Mouse (Mus musculus): ENCODE results near the gene H2al1k. TPM values are rescaled to one million over a fixed set of nuclear protein-coding genes. Genes with fewer than 3 reads are reported as not detected.

The H2al1k gene
- total and polyA plus RNA-seq, 3 experiments, result not detected

Other genes starting within 250 kb of the H2al1k start
- gene 4930402K13Rik, start 246.1 kb upstream of the H2al1k start, total RNA-seq (2012; rRNA removed), result not detected in 2 replicates
- gene 4930402K13Rik, start 246.1 kb upstream of the H2al1k start, polyA plus RNA-seq (2012; ENCODE audit: insufficient read depth in 1 of 2, insufficient read length in 2 of 2, low read depth in 1 of 2, low replicate concordance in 2 of 2, missing spikeins in 1 of 2), result not detected
- gene Lancl3, start 150.7 kb upstream of the H2al1k start, total RNA-seq (2012; rRNA removed), result not detected in 2 replicates
- under 1 TPM in 1 of 2 experiments, not detected in 1; 0.03 TPM for gene Lancl3, start 150.7 kb upstream of the H2al1k start, polyA plus RNA-seq (2012; ENCODE audit: insufficient read depth in 1 of 2, insufficient read length in 2 of 2, low read depth in 1 of 2, low replicate concordance in 2 of 2, missing spikeins in 1 of 2)
- gene Gm14862, start 93.7 kb upstream of the H2al1k start, total RNA-seq (2012; rRNA removed), result not detected in 2 replicates
- gene Gm14862, start 93.7 kb upstream of the H2al1k start, polyA plus RNA-seq (2012; ENCODE audit: insufficient read depth in 1 of 2, insufficient read length in 2 of 2, low read depth in 1 of 2, low replicate concordance in 2 of 2, missing spikeins in 1 of 2), result not detected
- 10.7 and 11.1 TPM in 2 replicates for gene Xk, start 77.9 kb upstream of the H2al1k start, total RNA-seq (2012; rRNA removed)
- gene Xk, start 77.9 kb upstream of the H2al1k start, polyA plus RNA-seq (2012; ENCODE audit: insufficient read depth in 1 of 2, insufficient read length in 2 of 2, low read depth in 1 of 2, low replicate concordance in 2 of 2, missing spikeins in 1 of 2), result 10 to 100 TPM in 1 of 2 experiments, not detected in 1; 36.6 TPM
- 0.85 and 1.1 TPM in 2 replicates for gene H2al1m, start 66.9 kb upstream of the H2al1k start, total RNA-seq (2012; rRNA removed)
- gene H2al1m, start 66.9 kb upstream of the H2al1k start, polyA plus RNA-seq (2012; ENCODE audit: insufficient read depth in 1 of 2, insufficient read length in 2 of 2, low read depth in 1 of 2, low replicate concordance in 2 of 2, missing spikeins in 1 of 2), result 1 to 10 TPM in 1 of 2 experiments, not detected in 1; 3.5 TPM
- not detected in 2 replicates for gene Cybb, start 137.1 kb downstream of the H2al1k start, total RNA-seq (2012; rRNA removed)
- gene Cybb, start 137.1 kb downstream of the H2al1k start, polyA plus RNA-seq (2012; ENCODE audit: insufficient read depth in 1 of 2, insufficient read length in 2 of 2, low read depth in 1 of 2, low replicate concordance in 2 of 2, missing spikeins in 1 of 2), result not detected
- not detected in 2 replicates for gene H2al1o, start 221.8 kb downstream of the H2al1k start, total RNA-seq (2012; rRNA removed)
- not detected for gene H2al1o, start 221.8 kb downstream of the H2al1k start, polyA plus RNA-seq (2012; ENCODE audit: insufficient read depth in 1 of 2, insufficient read length in 2 of 2, low read depth in 1 of 2, low replicate concordance in 2 of 2, missing spikeins in 1 of 2)